8 mouse cellular contexts compared by ENCODE assay signal in the genomic region with DNA sequence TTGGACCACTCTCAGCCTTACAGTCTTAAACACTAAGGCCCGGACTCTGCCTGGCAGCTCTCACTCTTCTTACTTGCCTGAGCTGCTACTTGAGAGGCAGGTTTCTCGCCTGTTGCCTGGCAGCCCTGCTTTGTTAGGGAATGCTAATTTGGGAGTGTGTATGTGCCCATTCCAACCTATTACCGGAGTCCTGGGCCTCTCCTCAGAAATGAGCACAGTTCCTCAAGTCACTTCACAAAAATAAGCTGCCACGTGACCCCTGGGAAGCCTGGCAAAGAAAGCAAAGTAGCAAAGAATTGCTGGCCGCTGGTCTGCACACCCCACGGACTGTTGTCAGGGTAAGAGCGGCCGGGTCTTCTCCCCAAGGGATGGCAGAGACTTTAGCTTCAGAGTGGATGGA. TPM values are rescaled to one million over a fixed set of nuclear protein-coding genes. Genes with fewer than 3 reads are reported as not detected.
DNase-seq lines count a peak whose midpoint lies in the region; ATAC-seq and TF ChIP-seq lines count a peak whose summit lies in the region.

No protein-coding gene starts in this region.

- no peak for TF ChIP-seq CTCF in forebrain, postnatal 0 days (IDR thresholded peaks at IDR 0.05; ENCODE audit: low read depth)

- H3K4me1 ChIP-seq in forebrain, postnatal 0 days (ENCODE audit: insufficient read depth): peaks cover 30% of the 10 kb centered on the region
- peaks cover 23% of the 10 kb centered on the region for H3K4me1 ChIP-seq in midbrain, embryonic 14.5 days (ENCODE audit: control insufficient read depth, insufficient read depth, low read length)
- peaks cover 9% of the 10 kb centered on the region; the same call in 1 of the 2 replicates for H3K4me1 ChIP-seq in liver, embryonic 11.5 days (replicated peaks; ENCODE audit: control insufficient read depth, insufficient read depth, low read length)

- H3K4me2 ChIP-seq in forebrain, postnatal 0 days (ENCODE audit: low read depth): no peak overlapping the region
- H3K4me2 ChIP-seq in midbrain, embryonic 14.5 days (ENCODE audit: low read length): 0 out of 2 replicates have a peak overlapping the region, but pooled peaks have one; percentile 4
- H3K4me2 ChIP-seq in liver, embryonic 11.5 days: no peak overlapping the region

- H3K27me3 ChIP-seq in forebrain, postnatal 0 days (ENCODE audit: insufficient read depth, low read length): no peaks in the 10 kb centered on the region
- H3K27me3 ChIP-seq in midbrain, embryonic 14.5 days (ENCODE audit: control insufficient read depth, insufficient read depth, low read length): no peaks in the 10 kb centered on the region
- H3K27me3 ChIP-seq in liver, embryonic 11.5 days (replicated peaks; ENCODE audit: control insufficient read depth, insufficient read depth, low read length): no peaks in the 10 kb centered on the region

- intact Hi-C loops in left cerebral cortex, postnatal 4 days (cut with DNase I): no loop called here
- intact Hi-C loops in left cerebral cortex, postnatal 36 days (cut with DNase I): no loop called here

- peak; percentile 91 for DNase-seq in heart, adult 11 months
- no peak for DNase-seq in heart, adult 8-10 months (ENCODE audit: low spot score)
- peak; percentile 57 for DNase-seq in left cerebral cortex, postnatal 4 days
- DNase-seq in left cerebral cortex, postnatal 36 days (ENCODE audit: low spot score in 2 of 2): no peak
- peak; percentile 58 for DNase-seq in forebrain, postnatal 0 days
- DNase-seq in midbrain, embryonic 14.5 days: peak; percentile 57
- no peak for DNase-seq in urinary bladder, adult 18-20 months (ENCODE audit: low spot score in 2 of 2)
- no peak for DNase-seq in liver, embryonic 11.5 days (ENCODE audit: low spot score)

- H3K4me3 ChIP-seq in forebrain, postnatal 0 days (ENCODE audit: low read depth, low read length): no peak overlapping the region
- no peak overlapping the region for H3K4me3 ChIP-seq in midbrain, embryonic 14.5 days (replicated peaks; ENCODE audit: low read depth, low read length)
- no peak overlapping the region for H3K4me3 ChIP-seq in liver, embryonic 11.5 days (ENCODE audit: low read depth, low read length)

- H3K36me3 ChIP-seq in forebrain, postnatal 0 days (ENCODE audit: insufficient read depth): peaks cover 3% of the 10 kb centered on the region; the same call in 1 of the 2 replicates
- no peaks in the 10 kb centered on the region for H3K36me3 ChIP-seq in midbrain, embryonic 14.5 days (ENCODE audit: control insufficient read depth, insufficient read depth, low read length)
- H3K36me3 ChIP-seq in liver, embryonic 11.5 days (ENCODE audit: control insufficient read depth, insufficient read depth, low read length): peaks cover 5% of the 10 kb centered on the region; the same call in 1 of the 2 replicates

- ATAC-seq in forebrain, postnatal 0 days: peak; percentile 70
- peak; percentile 54 for ATAC-seq in midbrain, embryonic 14.5 days (ENCODE audit: low FRiP score, low TSS enrichment)
- no peak for ATAC-seq in liver, embryonic 11.5 days (replicated peaks; ENCODE audit: low FRiP score)

- no peak overlapping the region for H3K9ac ChIP-seq in forebrain, postnatal 0 days
- no peak overlapping the region for H3K9ac ChIP-seq in midbrain, embryonic 14.5 days (replicated peaks; ENCODE audit: low read length)
- H3K9ac ChIP-seq in liver, embryonic 11.5 days (ENCODE audit: low read depth, low read length): no peak overlapping the region

- 16% methylated on average over 8 of the region's 8 CpGs for WGBS in forebrain, postnatal 0 days
- WGBS in midbrain, embryonic 14.5 days: 28% methylated on average over 8 of the region's 8 CpGs
- 82% methylated on average over 8 of the region's 8 CpGs for WGBS in liver, embryonic 11.5 days

- no peak overlapping the region for H3K27ac ChIP-seq in forebrain, postnatal 0 days (ENCODE audit: low read depth, low read length)
- H3K27ac ChIP-seq in midbrain, embryonic 14.5 days (replicated peaks; ENCODE audit: low read depth, low read length): 0 out of 2 replicates have a peak overlapping the region, but pooled peaks have one; percentile 32
- no peak overlapping the region for H3K27ac ChIP-seq in liver, embryonic 11.5 days (ENCODE audit: low read depth, low read length)

- no peaks in the 10 kb centered on the region for H3K9me3 ChIP-seq in forebrain, postnatal 0 days (ENCODE audit: low read length)
- H3K9me3 ChIP-seq in midbrain, embryonic 14.5 days (ENCODE audit: control insufficient read depth, low read length): no peaks in the 10 kb centered on the region
- no peaks in the 10 kb centered on the region for H3K9me3 ChIP-seq in liver, embryonic 11.5 days (ENCODE audit: control insufficient read depth, low read length)

RNA-seq across cellular contexts. Expression of a gene that starts 47.5 kb away (rescaled TPM):
- total RNA-seq in heart, adult 8-10 months (2022): 10 to 100 TPM; 32.0 to 37.6 (median 35.2) TPM
- total RNA-seq in left cerebral cortex, postnatal 4 days (2021): 10 to 100 TPM; 13.4 to 16.0 TPM
- total RNA-seq in left cerebral cortex, postnatal 36 days (2021): 10 to 100 TPM in 1 of 2 experiments, 1 to 10 TPM in 1; 9.4 to 11.4 TPM
- total RNA-seq in forebrain, postnatal 0 days (2014; rRNA removed): 5.1 and 8.8 TPM in 2 replicates
- 4.9 and 6.2 TPM in 2 replicates for polyA plus RNA-seq in forebrain, postnatal 0 days (2015; fragmentation: Nextera tagmentation; extraction: Ambion mirVana)
- 4.4 and 8.8 TPM in 2 replicates for polyA plus RNA-seq in midbrain, embryonic 14.5 days (2014; fragmentation: Nextera tagmentation; extraction: Ambion mirVana)
- polyA plus RNA-seq in liver, embryonic 11.5 days (2014; fragmentation: Nextera tagmentation; extraction: Ambion mirVana): 15.9 and 17.6 TPM in 2 replicates

Comparison
In these comparisons a context has a peak if more than half of its experiments do, and no peak if none do; other contexts are left out.
1. DNase-seq: peak in heart, adult 11 months (single experiment), left cerebral cortex, postnatal 4 days (single experiment), forebrain, postnatal 0 days (single experiment) and midbrain, embryonic 14.5 days (single experiment); none in heart, adult 8-10 months (single experiment), left cerebral cortex, postnatal 36 days (0 of 2), urinary bladder, adult 18-20 months (0 of 2) and liver, embryonic 11.5 days (single experiment).